Mouse (Mus musculus) layer of hippocampus, postnatal 25 days (tissue): Measurements from ENCODE around the gene Npas4. TPM values are rescaled to one million over a fixed set of nuclear protein-coding genes. Genes with fewer than 3 reads are reported as not detected.
"Not testable (repeated sequence)": the region's sequence is repeated elsewhere in the genome, so short reads cannot be mapped to it uniquely, and the experiment has no call there.

Experiments used
- DNase-seq, 2 experiments: peaks; one replicate each; pipeline ENCODE4 v3.0.0; 2022; ENCODE audit warnings: mixed read lengths in 2 of 2, low spot score in 1 of 2; ENCODE audit errors: extremely low spot score in 1 of 2
- total RNA-seq, 2 experiments: library from RNA; stranded (reverse); gene quantifications; 2 replicates each; pipeline ENCODE4 v1.2.3; 2021

Gene Npas4
- 1 to 10 TPM; 5.7 to 6.6 TPM for total RNA-seq

DNA sequence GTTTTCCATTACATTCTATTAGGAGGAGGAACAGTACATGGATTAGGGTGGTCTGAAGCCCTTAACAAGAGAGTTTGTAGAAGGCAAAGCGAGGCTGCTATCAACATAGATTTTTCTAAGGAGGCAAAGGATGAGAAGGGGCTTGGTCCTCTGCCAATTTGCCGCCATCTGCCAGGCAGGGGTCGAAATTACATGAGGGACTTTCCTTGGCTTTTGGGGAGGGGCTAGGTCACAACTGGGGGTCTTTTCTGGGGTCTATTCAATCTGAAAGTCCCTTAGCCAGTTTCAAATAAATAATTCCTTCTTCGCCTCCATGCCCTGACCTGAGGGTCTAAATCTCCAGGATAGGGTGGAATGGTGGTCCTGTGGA lies at the start of gene Npas4:
TSS of gene Npas4 (minus strand) at position 61 of the 370 bp plus-strand sequence.
- no peak for DNase-seq

DNA sequence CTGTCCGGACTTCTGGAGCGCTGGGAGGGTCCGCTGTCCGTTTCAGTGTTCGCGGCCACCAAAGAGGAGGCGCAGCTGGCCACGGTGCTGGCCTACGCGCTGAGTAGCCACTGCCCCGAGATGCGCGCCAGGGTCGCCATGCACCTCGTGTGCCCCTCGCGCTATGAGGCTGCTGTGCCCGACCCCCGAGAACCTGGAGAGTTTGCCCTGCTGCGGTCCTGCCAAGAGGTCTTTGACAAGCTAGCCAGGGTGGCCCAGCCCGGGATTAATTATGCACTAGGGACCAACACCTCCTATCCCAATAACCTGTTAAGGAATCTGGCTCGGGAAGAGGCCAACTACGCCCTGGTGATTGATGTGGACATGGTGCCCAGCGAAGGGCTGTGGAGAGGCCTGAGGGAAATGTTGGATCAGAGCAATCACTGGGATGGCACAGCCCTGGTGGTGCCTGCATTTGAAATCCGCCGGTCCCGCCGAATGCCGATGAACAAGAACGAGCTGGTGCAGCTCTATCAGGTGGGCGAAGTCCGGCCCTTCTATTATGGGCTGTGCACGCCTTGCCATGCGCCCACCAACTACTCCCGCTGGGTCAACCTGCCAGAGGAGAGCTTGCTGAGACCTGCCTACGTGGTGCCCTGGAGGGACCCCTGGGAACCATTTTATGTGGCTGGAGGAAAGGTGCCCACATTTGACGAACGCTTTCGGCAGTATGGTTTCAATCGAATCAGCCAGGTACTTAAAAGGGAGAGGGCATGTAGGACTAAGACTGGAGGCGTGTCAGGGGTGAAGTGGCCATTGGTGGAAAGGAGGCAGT lies 49.4 kb upstream of the Npas4 start:
- peak in 1 of 2 experiments; percentile 34 for DNase-seq

GRCm38 (mm10) chr19:5038709-5039156 lies 48.6 kb upstream of the Npas4 start, which contains the start of the genes B4gat1 and AC124502.3:
Gene B4gat1, plus strand, starts transcription at chr19:5038826.
Gene AC124502.3, plus strand, starts transcription at chr19:5038891.
- peak; percentile 85 to 86 for DNase-seq

GRCm38 (mm10) chr19:5037678-5038571 lies 47.8 kb upstream of the Npas4 start:
- peak; percentile 83 to 91 for DNase-seq

GRCm38 (mm10) chr19:5036577-5036976 lies 46.5 kb upstream of the Npas4 start:
- DNase-seq, result no peak

GRCm38 (mm10) chr19:5032686-5033085 lies 42.6 kb upstream of the Npas4 start:
- DNase-seq, result no peak

DNA sequence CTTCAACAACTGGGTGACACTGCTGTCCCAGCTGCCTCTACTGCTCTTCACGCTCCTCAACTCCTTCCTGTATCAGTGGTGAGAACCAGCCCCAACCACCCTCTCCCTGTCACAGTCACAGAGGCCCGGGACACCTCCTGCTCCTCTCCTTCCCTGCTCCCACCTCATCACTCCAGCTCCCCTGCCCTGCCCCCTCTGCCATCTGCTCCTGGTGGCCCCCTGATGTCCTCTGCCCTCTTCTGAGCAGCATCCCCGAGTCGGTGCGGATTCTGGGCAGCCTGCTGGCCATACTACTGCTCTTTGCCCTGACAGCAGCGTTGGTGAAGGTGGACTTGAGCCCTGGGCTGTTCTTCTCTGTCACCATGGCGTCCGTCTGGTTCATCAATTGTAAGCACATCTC lies 36.0 kb upstream of the Npas4 start:
- no peak for DNase-seq

GRCm38 (mm10) chr19:5023621-5024479 lies 33.7 kb upstream of the Npas4 start, which contains the start of gene Slc29a2:
Gene Slc29a2, plus strand, starts transcription at chr19:5023860.
- peak; percentile 76 to 77 for DNase-seq

DNA sequence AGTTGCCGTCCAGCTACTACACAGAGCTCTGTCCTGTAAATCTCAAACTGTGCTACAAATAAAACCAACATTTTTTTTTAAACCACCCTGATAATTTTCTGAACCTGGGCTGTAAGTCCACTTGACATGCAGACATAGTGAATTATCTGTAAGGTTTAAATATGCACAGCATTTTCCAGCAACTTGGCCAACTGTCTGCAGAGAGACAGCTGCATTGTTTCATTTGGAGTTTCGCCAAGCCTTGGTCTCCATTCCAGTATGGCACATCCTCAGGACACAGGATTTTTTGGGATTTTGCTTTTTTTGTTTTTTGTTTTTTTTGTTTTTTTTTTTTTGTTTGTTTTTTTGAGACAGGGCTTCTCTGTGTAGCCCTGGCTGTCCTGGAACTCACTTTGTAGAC lies 31.3 kb upstream of the Npas4 start:
- DNase-seq, result no peak

GRCm38 (mm10) chr19:5018191-5018590 lies 28.1 kb upstream of the Npas4 start:
- DNase-seq, result no peak

- DNase-seq, result no peak
Measured at GRCm38 (mm10) chr19:5017611-5018010, 27.5 kb upstream of the Npas4 start.

DNA sequence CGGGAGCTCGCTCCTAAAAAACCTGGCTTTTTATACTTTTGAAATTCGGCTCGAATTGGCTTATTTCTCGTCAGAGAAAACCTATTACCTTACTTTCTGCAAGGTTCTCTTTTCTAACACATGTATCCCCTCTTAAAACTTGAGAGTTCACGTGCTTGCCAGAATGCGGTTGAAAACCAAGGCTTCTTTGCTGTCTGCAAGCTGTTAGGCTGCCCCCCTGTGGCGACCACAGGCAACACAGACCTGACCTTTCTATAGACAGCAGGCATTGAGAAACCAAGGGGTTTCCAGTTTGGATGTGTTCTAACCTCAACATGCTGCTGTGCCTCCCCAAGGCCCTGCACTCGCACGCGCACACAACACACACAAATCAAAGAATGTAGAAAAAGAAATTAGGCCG lies 26.7 kb upstream of the Npas4 start:
- peak in 1 of 2 experiments; percentile 63 for DNase-seq

DNA sequence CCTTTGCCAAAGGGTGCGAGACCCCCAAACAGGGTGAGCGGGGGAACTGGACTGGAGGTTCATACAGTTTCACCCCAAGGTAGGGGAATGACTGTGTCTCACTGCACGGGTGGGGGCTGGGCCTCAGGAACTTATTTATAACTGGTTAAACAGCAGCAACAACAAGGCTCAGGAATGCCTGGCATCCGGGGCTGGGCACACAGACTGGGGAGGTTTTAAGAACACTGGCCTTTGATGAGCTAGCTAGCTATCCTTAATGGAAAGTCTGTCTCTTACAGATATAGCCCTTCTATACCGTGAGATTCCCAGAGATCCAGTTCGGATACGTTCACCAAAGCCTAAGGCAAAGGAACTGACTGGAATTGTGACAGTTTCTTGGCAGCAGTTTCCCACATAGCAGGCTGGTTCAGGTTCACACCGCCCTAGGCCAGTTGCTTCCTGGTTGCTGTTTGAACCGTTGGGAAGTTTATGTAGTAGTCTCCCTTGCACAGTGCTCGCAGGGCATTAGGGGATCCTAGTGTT lies 26.2 kb upstream of the Npas4 start:
- DNase-seq, result no peak

DNA sequence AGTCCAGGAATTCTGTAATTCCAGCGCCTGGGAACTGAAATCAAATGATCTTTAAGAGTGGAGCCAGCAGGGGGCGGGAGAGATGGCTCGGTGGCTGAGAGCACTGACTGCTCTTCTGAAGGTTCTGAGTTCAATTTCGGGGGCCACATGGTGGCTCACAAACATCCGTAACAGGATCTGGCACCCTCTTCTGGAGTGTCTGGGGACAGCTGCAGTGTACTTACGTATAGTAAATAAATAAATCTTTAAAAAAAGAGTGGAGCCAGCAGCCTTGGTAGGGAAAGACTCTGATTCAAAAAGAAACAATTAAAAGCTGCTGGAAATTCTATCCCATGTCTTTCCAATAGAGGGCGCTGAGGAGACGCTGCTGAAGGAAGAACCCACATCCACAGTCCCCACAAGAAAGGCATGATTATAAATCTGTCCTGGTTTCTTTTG lies 24.9 kb upstream of the Npas4 start:
- DNase-seq, result peak in 1 of 2 experiments; percentile 34

DNA sequence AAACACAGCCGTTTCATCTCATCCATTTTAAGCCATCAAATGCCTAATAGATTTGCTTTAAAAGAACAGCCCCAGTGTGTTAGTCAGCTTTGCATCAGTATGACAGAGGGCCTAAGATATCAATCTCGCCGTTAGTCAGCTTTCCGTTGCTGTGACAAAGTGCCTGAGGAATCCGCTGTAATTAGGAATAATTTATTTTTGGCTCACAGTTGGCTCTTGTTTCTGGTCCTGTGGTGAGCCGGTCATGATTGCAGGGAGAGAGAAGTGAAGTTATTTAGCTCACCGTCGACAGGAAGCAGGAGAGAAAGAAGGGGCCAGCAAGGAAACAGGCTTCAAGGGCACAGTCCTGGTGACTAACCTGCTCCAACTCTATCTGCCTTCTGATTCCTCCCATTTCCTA lies 23.0 kb upstream of the Npas4 start:
- no peak for DNase-seq

DNA sequence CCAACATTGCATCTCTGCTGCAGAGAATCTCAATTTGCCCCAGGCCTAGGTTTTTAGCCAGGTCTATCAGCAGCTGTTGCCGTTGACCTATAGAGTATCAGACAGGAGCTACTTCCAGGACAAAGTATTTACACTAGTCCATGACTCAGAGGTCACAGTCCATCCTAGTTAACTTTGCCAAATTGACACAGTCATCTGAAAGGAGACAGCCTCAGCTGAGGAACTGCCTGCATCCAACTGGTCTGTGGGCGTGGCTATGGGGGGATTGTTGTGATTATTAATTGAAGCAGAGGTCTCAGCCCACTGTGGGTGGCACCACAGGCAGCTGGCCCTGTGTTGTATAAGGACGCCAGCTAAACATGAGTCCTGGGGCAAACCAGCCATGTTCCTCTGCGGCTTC lies 14.8 kb upstream of the Npas4 start:
- no peak for DNase-seq

DNA sequence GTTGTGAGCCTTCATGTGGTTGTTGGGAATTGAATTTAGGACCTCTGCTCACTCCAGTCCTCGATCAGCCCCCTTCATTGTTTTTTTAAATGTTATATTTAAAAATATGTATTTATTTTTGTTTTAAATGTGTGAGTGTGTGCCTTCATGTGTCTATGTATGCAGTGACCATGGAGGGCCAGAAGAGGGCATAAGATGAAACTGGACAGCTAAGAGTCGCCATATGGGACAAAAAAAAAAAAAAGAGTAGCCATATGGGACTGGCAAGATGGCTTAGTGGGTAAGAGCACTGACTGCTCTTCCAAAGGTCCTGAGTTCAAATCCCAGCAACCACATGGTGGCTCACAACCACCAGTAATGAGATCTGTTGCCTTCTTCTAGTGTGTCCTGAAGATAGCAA lies 13.5 kb upstream of the Npas4 start:
- DNase-seq, result not testable (repeated sequence)

- DNase-seq, result peak; percentile 77 to 81
Measured at GRCm38 (mm10) chr19:5001666-5002406, 11.7 kb upstream of the Npas4 start.

GRCm38 (mm10) chr19:4999445-5000140 lies 9.5 kb upstream of the Npas4 start:
- DNase-seq, result no peak
